27 mouse cellular contexts compared by ENCODE assay signal in genomic region chr11:4379857-4380256, GRCm38 (mm10).
DNase-seq lines count a peak whose midpoint lies in the region; ATAC-seq and TF ChIP-seq lines count a peak whose summit lies in the region.
"Had no signal": no experiment of that assay in that cellular context is flagged by ENCODE, and none has a peak within 500 bp of the region (broad histone marks: within the 10 kb centered on the region; RNA-seq: fewer than 3 reads in every experiment).

No protein-coding gene starts in this region.

- H3K27ac ChIP-seq in stomach, postnatal 0 days (replicated peaks): no peak overlapping the region
- no peak overlapping the region for H3K27ac ChIP-seq in gastrocnemius, adult 2 months
- H3K27ac ChIP-seq: forebrain, embryonic 10.5 days; forebrain, embryonic 13.5 days; heart, adult 2 months; heart, embryonic 10.5 days; heart, embryonic 13.5 days; hindbrain, embryonic 14.5 days; hindbrain, postnatal 0 days had no signal

- TF ChIP-seq CTCF in stomach, postnatal 0 days (IDR thresholded peaks at IDR 0.05; ENCODE audit: low read depth): no peak
- TF ChIP-seq CTCF in gastrocnemius, adult 2 months (IDR thresholded peaks at IDR 0.05): no peak

- no peak overlapping the region for H3K4me2 ChIP-seq in stomach, postnatal 0 days (replicated peaks; ENCODE audit: low read depth)
- H3K4me2 ChIP-seq: forebrain, embryonic 13.5 days; heart, embryonic 13.5 days; hindbrain, embryonic 14.5 days had no signal

- no peaks in the 10 kb centered on the region for H3K27me3 ChIP-seq in stomach, postnatal 0 days (ENCODE audit: control insufficient read depth, insufficient read depth, low read length)
- H3K27me3 ChIP-seq: forebrain, embryonic 13.5 days; heart, embryonic 13.5 days had no signal

- intact Hi-C loops in gastrocnemius, adult 2 months (cut with DNase I): no loop called here

- H3K9ac ChIP-seq in stomach, postnatal 0 days (ENCODE audit: low read length): no peak overlapping the region
- H3K9ac ChIP-seq: forebrain, embryonic 13.5 days; heart, embryonic 13.5 days; hindbrain, embryonic 14.5 days had no signal

- no peaks in the 10 kb centered on the region for H3K4me1 ChIP-seq in stomach, postnatal 0 days (replicated peaks; ENCODE audit: control insufficient read depth, insufficient read depth)
- H3K4me1 ChIP-seq: forebrain, embryonic 10.5 days; forebrain, embryonic 13.5 days; heart, embryonic 10.5 days; heart, embryonic 13.5 days had no signal

- no peak overlapping the region for H3K4me3 ChIP-seq in stomach, postnatal 0 days (ENCODE audit: low read depth, low read length)
- H3K4me3 ChIP-seq in gastrocnemius, adult 2 months: no peak overlapping the region
- H3K4me3 ChIP-seq: forebrain, embryonic 10.5 days; forebrain, embryonic 13.5 days; heart, adult 2 months; heart, embryonic 10.5 days; heart, embryonic 13.5 days had no signal

- H3K36me3 ChIP-seq in stomach, postnatal 0 days (ENCODE audit: control insufficient read depth, insufficient read depth, low read length): no peaks in the 10 kb centered on the region
- H3K36me3 ChIP-seq: forebrain, embryonic 10.5 days; heart, embryonic 10.5 days; heart, embryonic 13.5 days had no signal

- TF ChIP-seq EP300 in stomach, postnatal 0 days (optimal IDR thresholded peaks at IDR 0.05): no peak

- peak; percentile 39; the same call in 1 of the 2 replicates for ATAC-seq in common myeloid progenitor, adult 5-6 weeks (replicated peaks; ENCODE audit: low read depth, poor library complexity, severe bottlenecking)
- no peak for ATAC-seq in stomach, postnatal 0 days (ENCODE audit: low FRiP score, low TSS enrichment)
- ATAC-seq: activated CD4-positive, CD25-positive, alpha-beta regulatory T cell, adult 4 months; forebrain, embryonic 13.5 days; forebrain, embryonic 16.5 days; hindbrain, postnatal 0 days; inflammation-experienced regulatory T-cells, adult 6 months; intestine, embryonic 16.5 days; Patski had no signal

- 71% methylated on average over 4 of the region's 4 CpGs for whole genome bisulfite sequencing in stomach, postnatal 0 days

- H3K9me3 ChIP-seq in stomach, postnatal 0 days (ENCODE audit: control insufficient read depth, low read length): no peaks in the 10 kb centered on the region
- H3K9me3 ChIP-seq: forebrain, embryonic 10.5 days; forebrain, embryonic 13.5 days; heart, embryonic 10.5 days; heart, embryonic 13.5 days had no signal

- DNase-seq in ES-CJ7 (ENCODE audit: low read depth, low spot score) (peak; percentile 45), MEL-GATA-1-ER (ENCODE audit: extremely low read depth, low read depth) (peak; percentile 15)
- DNase-seq in ovary, postnatal 36 days (ENCODE audit: low spot score): no peak
- no peak for DNase-seq in stomach, postnatal 0 days (ENCODE audit: low spot score)
- DNase-seq in gastrocnemius, adult 2 months: no peak
- DNase-seq: adrenal gland, adult 8-10 months; adrenal gland, postnatal 25 days; cerebellum, adult 11-12 months; cerebellum, adult 8-10 months; cerebellum, postnatal 10 days; cerebellum, postnatal 36 days; gastrocnemius, postnatal 25 days; heart, adult 2 months; heart, postnatal 14 days; heart, postnatal 4 days had no signal

Comparison
In these comparisons a context has a peak if more than half of its experiments do, and no peak if none do; other contexts are left out.
1. DNase-seq: peak in ES-CJ7 (single experiment) and MEL-GATA-1-ER (single experiment); none in ovary, postnatal 36 days (single experiment), stomach, postnatal 0 days (single experiment) and gastrocnemius, adult 2 months (single experiment).